Mouse (Mus musculus): Measurements from ENCODE around the gene Gak.
"Not testable (repeated sequence)": the region's sequence is repeated elsewhere in the genome, so short reads cannot be mapped to it uniquely, and the experiment has no call there.

The Gak gene

GRCm38 (mm10) chr5:108655891-108656650 is 26.5 kb upstream of the Gak start:
- no peak for DNase-seq (ENCODE audit: low spot score)

- DNase-seq (ENCODE audit: low spot score): no peak
Observed at GRCm38 (mm10) chr5:108655381-108655780, 25.8 kb upstream of the Gak start.

- no peak for DNase-seq (ENCODE audit: low spot score)
Observed at GRCm38 (mm10) chr5:108654444-108654990, 25.0 kb upstream of the Gak start.

- no peak for DNase-seq (ENCODE audit: low spot score)
Observed at GRCm38 (mm10) chr5:108653341-108653740, 23.8 kb upstream of the Gak start.

GRCm38 (mm10) chr5:108651823-108652222 is 22.3 kb upstream of the Gak start:
- peak; percentile 69 for DNase-seq (ENCODE audit: low spot score)

GRCm38 (mm10) chr5:108651136-108651720 is 21.7 kb upstream of the Gak start:
- DNase-seq (ENCODE audit: low spot score): no peak

- no peak for DNase-seq (ENCODE audit: low spot score)
Observed at GRCm38 (mm10) chr5:108650341-108650740, 20.8 kb upstream of the Gak start.

- DNase-seq (ENCODE audit: low spot score): no peak
Observed at GRCm38 (mm10) chr5:108648937-108649576, 19.5 kb upstream of the Gak start.

- no peak for DNase-seq (ENCODE audit: low spot score)
Observed at GRCm38 (mm10) chr5:108647820-108648465, 18.4 kb upstream of the Gak start.

- DNase-seq (ENCODE audit: low spot score): no peak
Observed at GRCm38 (mm10) chr5:108647311-108647710, 17.8 kb upstream of the Gak start.

GRCm38 (mm10) chr5:108646343-108646660 is 16.7 kb upstream of the Gak start:
- DNase-seq (ENCODE audit: low spot score): no peak

GRCm38 (mm10) chr5:108645651-108646342 is 16.2 kb upstream of the Gak start:
- no peak for DNase-seq (ENCODE audit: low spot score)

GRCm38 (mm10) chr5:108643674-108644073 is 14.1 kb upstream of the Gak start:
- DNase-seq (ENCODE audit: low spot score): no peak

GRCm38 (mm10) chr5:108636172-108636571 is 6.6 kb upstream of the Gak start:
- DNase-seq (ENCODE audit: low spot score): no peak

- not testable (repeated sequence) for DNase-seq (ENCODE audit: low spot score)
Observed at GRCm38 (mm10) chr5:108634088-108634487, 4.5 kb upstream of the Gak start.

- DNase-seq (ENCODE audit: low spot score): no peak
Observed at GRCm38 (mm10) chr5:108633676-108634075, 4.1 kb upstream of the Gak start.

GRCm38 (mm10) chr5:108628891-108629633 is 493 bp downstream of the Gak start:
- peak; percentile 31 for DNase-seq (ENCODE audit: low spot score)

- no peak for DNase-seq (ENCODE audit: low spot score)
Observed at GRCm38 (mm10) chr5:108626050-108626660, 3.4 kb downstream of the Gak start.

GRCm38 (mm10) chr5:108621870-108622269 is 7.7 kb downstream of the Gak start:
- DNase-seq (ENCODE audit: low spot score): no peak

GRCm38 (mm10) chr5:108610426-108610825 is 19.1 kb downstream of the Gak start:
- no peak for DNase-seq (ENCODE audit: low spot score)

- DNase-seq (ENCODE audit: low spot score): no peak
Observed at GRCm38 (mm10) chr5:108602537-108602936, 27.0 kb downstream of the Gak start.
